Mouse (Mus musculus): ENCODE results near the gene Nrbp1. TPM values are rescaled to one million over a fixed set of nuclear protein-coding genes. Genes with fewer than 3 reads are reported as not detected.

Nrbp1 gene
- 283 TPM for polyA plus RNA-seq (2017; shearing (Covaris generic))

DNA sequence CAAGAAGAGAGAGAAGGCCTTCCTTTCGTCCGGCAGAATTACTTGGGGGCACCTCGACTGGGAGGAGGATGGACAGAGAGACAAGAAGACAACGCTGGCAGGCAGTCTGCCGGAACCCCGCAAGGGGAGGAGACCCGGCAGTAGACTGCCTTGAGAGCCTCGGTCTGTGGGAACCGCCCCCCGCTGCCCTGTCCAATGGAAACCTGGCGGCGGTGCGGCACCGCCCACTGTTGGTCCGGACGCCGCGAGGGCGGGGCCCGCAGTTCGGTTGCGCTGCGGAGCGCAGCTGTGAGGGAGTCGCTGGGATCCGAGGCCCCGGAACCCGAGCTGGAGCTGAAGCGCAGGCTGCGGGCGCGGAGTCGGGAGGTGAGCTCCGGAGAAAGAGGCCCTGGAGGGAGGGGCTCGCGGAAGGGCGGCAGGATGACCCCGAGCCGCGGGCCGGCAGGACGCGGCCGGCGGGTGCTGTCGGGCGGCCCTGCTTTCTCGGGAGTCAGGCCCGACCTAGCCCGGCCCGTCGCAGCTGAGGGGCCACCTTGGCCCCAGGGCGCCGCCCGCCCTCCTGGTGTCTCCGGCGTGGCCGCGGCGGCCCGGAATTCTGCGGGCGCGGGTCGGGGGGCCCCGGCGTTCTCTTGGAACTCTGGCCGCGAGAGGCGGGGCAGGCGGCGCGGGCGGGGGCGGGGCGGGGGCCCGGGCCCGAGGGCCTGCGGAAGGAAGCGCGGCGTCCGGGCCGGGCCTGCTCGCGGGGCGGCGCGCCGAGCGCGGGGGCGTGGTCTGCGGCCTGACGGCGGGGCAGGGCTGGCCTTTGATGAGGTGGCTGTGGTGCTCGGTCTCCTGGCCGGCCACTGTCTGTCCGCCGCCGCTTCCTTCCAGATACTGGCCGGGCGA, at the start of gene Nrbp1, which contains the start of gene Gm9970:
Gene Nrbp1 (plus strand): TSS at position 228 of the 885 bp plus-strand sequence.
Gene Gm9970 (minus strand): TSS at position 596 of the 885 bp plus-strand sequence.

DNA sequence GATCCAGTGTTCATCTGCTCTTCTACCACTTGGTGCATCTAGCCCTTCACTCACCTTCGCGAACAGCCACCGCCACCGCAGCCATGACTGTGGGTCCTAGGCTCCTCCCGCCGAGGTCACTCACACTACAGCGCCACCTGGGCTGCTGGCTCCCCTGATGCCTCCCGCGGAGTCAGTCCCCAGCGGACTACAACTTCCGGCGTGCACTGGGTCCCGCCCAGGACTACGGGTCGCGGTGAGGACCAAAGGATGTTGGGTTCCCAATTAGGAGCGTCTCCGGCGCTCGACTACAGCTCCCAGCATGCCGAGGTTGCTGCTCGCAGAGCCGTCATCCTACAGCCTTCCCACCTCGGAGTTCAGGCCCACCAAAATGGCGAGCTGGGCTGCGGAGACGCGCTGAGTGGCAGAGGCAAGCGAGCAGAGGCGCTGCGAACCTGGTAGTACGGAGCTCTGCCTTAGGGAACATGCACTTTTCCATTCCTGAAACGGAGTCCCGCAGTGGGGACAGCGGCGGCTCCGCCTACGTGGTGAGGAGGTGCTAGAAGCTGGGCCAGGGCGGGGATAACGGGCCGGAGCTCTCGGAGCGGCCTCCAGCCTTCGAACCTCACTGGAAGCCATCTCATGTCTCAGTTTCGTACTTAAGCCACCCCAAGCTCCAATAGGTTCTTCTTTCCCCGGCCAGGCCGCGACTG, 47.6 kb upstream of the Nrbp1 start, which contains the start of the genes Snx17 and Eif2b4:
Gene Snx17 (plus strand): TSS at position 289 of the 692 bp plus-strand sequence.
Gene Eif2b4 (minus strand): TSS at position 492 of the 692 bp plus-strand sequence.

DNA sequence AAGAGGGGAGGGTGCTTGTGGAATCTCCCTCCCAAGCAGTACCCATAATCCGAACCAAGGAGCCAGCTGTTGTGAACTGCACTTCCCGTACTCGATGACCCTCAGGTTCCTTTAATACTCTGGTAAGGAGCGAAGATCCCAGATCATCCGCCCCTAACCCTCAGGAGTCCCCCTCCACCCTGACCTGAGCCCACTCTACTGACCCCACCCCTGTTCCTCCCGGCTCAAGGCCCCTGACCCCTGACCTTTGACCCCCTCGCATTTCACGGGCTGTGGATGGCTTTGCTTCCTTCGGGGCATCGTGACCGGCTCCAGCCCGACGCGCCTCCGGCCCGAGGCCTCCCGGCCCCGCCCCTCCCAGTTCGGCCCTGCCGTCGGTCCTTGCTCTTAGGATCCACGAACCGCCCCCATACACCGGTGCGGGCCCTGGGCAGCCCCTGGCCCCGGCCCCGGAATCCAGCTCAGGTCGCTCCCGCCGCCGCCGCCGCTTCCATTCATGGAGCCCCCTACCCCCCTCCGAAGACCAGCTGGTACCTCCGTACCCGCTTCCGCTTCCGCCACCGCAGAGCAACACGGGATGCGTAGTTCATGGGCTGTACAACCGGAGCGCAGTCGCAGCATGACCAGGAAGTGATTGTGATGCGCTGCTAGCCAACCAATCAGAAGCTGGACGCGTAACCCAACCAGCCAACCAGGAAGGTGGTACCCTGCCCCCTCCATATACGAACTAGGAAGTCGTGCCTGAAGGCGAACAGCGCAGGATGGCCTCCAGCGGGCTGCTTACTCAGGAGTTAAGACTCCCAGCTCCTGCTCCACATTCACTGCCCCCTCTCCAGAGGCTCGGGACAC, 38.7 kb upstream of the Nrbp1 start, which contains the start of gene Zfp513:
Gene Zfp513 (minus strand): TSS at position 562 of the 849 bp plus-strand sequence.

DNA sequence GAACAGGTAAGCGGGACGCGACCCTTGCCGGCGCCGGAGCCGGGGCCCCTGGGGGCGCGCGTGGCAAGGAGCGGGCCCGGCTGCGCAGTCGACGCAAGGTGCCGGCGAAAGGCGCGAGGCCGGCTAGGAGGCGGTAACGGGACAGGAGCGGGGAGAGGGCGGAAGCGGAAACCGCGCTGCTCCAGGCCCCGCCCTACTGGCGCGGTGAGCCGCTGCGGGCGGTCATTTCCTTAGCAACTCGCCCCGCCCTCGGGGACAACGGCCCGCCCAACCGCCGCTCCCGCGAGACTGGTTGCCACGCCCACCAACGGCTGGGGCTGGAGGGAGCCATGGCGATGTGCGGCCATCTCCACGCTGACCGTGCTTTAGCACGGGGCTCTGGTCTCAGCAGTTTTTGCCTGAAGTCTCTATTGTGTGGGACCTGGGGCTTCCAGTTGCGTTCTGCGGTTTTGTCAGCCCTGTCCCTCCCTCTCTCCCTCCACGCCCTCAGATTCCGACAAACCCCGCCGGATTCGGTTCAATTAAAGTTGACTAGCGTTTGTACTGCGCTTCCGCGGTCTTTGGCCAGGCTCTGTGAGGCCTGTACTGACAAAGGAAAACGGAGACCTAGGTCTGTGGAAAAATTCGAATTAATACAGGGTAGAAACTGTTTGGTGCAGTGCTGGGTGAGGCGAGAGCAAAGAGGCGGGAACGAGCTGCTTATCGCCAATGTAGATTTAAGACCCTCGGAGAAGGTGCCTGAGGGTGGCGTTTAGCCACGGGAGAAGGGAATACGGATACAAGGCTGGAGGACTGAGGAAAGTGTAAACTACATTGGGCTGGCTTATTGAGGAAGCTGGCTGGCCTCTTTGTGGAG, 20.0 kb upstream of the Nrbp1 start, which contains the start of gene Ppm1g:
Gene Ppm1g (minus strand): TSS at position 240 of the 856 bp plus-strand sequence.

DNA sequence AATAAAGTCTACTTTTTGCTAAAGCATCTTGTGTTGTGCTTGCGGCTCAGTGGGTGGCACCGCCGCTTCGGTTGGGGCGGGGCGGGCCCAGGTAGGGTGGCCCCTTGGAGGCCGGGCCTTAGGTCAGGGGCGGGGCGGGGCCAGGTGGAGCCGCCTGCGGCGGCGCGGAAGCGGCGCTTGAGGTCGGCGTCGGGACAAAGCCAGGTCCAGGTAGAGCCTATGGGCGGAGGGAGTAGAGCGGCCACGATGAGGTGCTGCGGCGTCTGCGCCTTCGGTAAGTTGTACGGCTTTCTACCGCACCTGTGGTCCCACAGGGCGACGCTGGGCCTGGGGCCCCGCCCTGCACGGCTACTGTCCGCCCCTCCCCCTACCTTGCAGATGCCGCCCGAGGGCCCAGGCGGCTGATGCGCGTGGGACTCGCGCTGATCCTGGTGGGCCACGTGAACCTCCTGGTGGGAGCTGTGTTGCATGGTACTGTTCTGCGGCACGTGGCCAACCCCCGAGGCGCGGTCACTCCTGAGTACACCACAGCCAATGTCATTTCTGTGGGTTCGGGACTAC, 11.0 kb downstream of the Nrbp1 start, which contains the start of gene Krtcap3:
Gene Krtcap3 (plus strand): TSS at position 151 of the 561 bp plus-strand sequence.

DNA sequence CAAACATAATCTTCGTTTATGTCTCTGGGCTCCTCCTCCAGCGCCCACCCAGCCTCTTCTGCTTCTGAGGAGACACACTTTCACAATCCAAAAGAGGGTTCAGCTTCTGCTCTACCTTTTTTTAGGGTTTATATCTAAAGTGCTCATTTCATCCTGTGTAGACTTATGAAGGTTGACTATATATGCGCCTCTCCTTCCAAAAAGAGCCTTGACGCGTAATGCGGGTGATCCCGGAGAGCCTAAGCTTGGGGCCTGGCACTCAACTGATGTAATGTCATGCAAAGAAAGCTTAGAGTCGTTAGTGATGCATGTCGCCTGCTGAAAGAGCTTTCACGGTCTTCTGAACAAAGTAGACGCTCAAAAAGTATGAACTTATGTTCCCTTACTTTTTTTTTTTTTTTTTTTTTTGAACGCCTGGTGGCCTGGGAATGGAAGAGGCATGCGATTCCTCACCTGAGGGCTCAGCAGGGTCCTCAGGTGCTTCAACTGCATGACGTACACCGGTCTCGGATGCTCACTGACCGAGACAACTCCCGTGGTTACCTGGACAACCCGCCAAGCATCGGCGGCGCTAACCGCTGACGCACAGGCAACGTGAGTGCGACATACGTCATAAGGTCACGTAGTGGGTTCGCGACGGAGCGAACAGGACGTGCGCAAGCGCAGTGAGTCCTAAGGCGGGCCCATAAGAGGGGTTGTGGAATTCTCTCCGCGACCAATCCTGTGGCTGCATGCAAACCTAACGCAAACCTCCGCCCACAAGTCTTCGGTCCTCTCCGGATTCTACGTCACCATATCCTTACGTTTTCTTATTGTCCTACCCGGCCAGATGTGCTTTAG, 50.1 kb downstream of the Nrbp1 start, which contains the start of gene Ift172:
Gene Ift172 (minus strand): TSS at position 596 of the 840 bp plus-strand sequence.

DNA sequence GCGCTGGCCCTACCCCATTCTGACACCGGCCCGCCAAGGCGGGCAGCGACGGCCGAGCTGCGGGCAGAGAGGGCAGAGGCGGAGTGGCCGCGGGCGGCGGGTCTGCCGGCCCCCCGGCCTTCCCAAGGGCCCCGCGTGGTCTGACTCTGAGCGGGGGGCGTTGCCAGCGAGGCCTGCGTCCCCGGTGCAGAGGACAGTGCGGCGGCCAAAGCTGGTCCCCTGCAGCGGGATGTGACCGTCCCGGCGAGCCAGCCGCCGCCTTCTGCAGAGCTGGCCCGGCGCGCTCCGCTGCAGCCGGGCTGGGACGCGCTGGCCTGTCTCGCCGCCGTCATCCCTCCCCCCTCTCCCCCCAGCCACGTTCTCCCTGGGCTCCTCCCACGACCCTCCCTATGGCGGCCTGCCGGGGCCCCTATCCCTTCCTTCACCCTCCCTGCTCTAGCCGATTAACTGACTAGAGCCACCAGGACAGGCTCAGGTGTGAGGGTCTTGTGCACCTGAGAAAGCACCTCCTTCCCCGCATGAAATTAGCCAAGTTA, 55.0 kb downstream of the Nrbp1 start, which contains the start of gene Fndc4:
Gene Fndc4 (minus strand): TSS at position 475 of the 536 bp plus-strand sequence.

DNA sequence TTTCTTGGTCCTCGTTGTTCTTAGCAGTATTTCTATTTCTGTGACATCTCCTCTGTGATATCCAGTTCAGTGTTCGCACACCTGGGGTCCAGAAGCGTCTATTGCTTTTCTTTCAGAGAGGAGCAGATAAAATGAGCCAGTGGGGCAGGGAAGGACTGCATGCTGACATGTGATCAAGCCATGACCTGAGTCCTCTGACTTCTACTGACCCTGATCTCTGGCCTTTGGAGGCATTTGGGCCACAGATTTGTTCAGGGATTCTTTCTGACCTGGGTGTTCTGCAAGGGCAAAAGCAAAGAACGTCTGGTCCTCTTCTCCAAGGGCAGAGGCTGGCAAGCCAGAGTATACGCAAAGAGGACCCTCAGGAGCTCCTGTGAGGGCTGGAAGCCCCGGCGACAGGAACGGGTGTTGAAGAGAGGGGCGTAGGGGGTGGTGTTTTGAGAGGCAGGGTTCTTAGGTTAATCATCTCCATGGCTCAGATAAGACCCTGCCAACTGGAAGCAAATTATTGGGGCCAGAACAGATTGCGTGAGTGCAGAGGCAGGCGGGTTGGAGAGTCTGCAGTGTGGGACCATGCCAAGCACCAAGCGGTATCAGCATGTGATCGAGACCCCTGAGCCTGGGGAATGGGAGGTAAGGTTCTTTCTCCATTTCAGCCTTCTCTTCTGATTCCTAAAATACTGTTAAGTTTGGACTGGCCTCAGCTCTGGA, 56.5 kb downstream of the Nrbp1 start, which contains the start of gene Gckr:
Gene Gckr (plus strand): TSS at position 397 of the 711 bp plus-strand sequence.

Other genes starting within 250 kb of the Nrbp1 start
- gene Atraid, start 192.6 kb upstream of the Nrbp1 start, polyA plus RNA-seq (2017; shearing (Covaris generic)), result 62.9 TPM
- 5.3 TPM for gene Slc5a6, start 191.9 kb upstream of the Nrbp1 start, polyA plus RNA-seq (2017; shearing (Covaris generic))
- 16.7 TPM for gene Cad, start 186.1 kb upstream of the Nrbp1 start, polyA plus RNA-seq (2017; shearing (Covaris generic))
- not detected for gene Dnajc5g, start 134.6 kb upstream of the Nrbp1 start, polyA plus RNA-seq (2017; shearing (Covaris generic))
- gene Slc30a3, start 132.6 kb upstream of the Nrbp1 start, polyA plus RNA-seq (2017; shearing (Covaris generic)), result 1.3 TPM
- gene Trim54, start 124.2 kb upstream of the Nrbp1 start, polyA plus RNA-seq (2017; shearing (Covaris generic)), result not detected
- gene Ucn, start 102.0 kb upstream of the Nrbp1 start, polyA plus RNA-seq (2017; shearing (Covaris generic)), result not detected
- 16.9 TPM for gene Mpv17, start 86.6 kb upstream of the Nrbp1 start, polyA plus RNA-seq (2017; shearing (Covaris generic))
- not detected for gene Gm29609, start 61.0 kb upstream of the Nrbp1 start, polyA plus RNA-seq (2017; shearing (Covaris generic))
- gene Gtf3c2, start 60.7 kb upstream of the Nrbp1 start, polyA plus RNA-seq (2017; shearing (Covaris generic)), result 96.4 TPM
- 83.0 TPM for gene Snx17, start 47.6 kb upstream of the Nrbp1 start, polyA plus RNA-seq (2017; shearing (Covaris generic))
- 46.4 TPM for gene Eif2b4, start 47.4 kb upstream of the Nrbp1 start, polyA plus RNA-seq (2017; shearing (Covaris generic))
- gene Zfp513, start 38.6 kb upstream of the Nrbp1 start, polyA plus RNA-seq (2017; shearing (Covaris generic)), result 24.6 TPM
- gene Ppm1g, start 20.2 kb upstream of the Nrbp1 start, polyA plus RNA-seq (2017; shearing (Covaris generic)), result 166 TPM
- not detected for gene Gm9970, start 368 bp downstream of the Nrbp1 start, polyA plus RNA-seq (2017; shearing (Covaris generic))
- 42.2 TPM for gene Krtcap3, start 10.8 kb downstream of the Nrbp1 start, polyA plus RNA-seq (2017; shearing (Covaris generic))
- gene Ift172, start 50.3 kb downstream of the Nrbp1 start, polyA plus RNA-seq (2017; shearing (Covaris generic)), result 8.5 TPM
- gene Fndc4, start 55.2 kb downstream of the Nrbp1 start, polyA plus RNA-seq (2017; shearing (Covaris generic)), result 4.6 TPM
- gene Gckr, start 56.6 kb downstream of the Nrbp1 start, polyA plus RNA-seq (2017; shearing (Covaris generic)), result not detected
- gene Zfp512, start 211.6 kb downstream of the Nrbp1 start, polyA plus RNA-seq (2017; shearing (Covaris generic)), result 32.7 TPM
- not detected for gene 4930548H24Rik, start 244.9 kb downstream of the Nrbp1 start, polyA plus RNA-seq (2017; shearing (Covaris generic))

Data from effector memory CD4-positive, alpha-beta T cell, adult 5 months (primary cell).